Mouse (Mus musculus) heart, embryonic 16.5 days (tissue): ENCODE measurements around the gene Slc38a7. TPM values are rescaled to one million over a fixed set of nuclear protein-coding genes. Genes with fewer than 3 reads are reported as not detected.
"Not testable (repeated sequence)": the region's sequence is repeated elsewhere in the genome, so short reads cannot be mapped to it uniquely, and the experiment has no call there.

ENCODE experiments used
- ATAC-seq: fragments of 200-750 bp; cut with Nextera tagmentation; replicated peaks from 2 replicates; pipeline ENCODE4 v1.8.0; 2017; ENCODE audit warnings: moderate number of reproducible peaks; ENCODE audit not compliant: insufficient read depth, low FRiP score; ENCODE audit errors: extremely low read depth
- H3K27ac ChIP-seq: fragments of 300-500 bp; sonication (generic); 2 replicates; pipeline ENCODE4 v1.5.1; 2014; ENCODE audit warnings: mild to moderate bottlenecking, low read length, control low read depth, moderate library complexity
- H3K27me3 ChIP-seq: fragments of 300-500 bp; sonication (generic); 2 replicates; pipeline ENCODE4 v1.6.1; 2014; ENCODE audit warnings: low read length, mixed read lengths; ENCODE audit not compliant: control insufficient read depth, insufficient read depth
- H3K36me3 ChIP-seq: fragments of 300-500 bp; sonication (generic); 2 replicates; pipeline ENCODE4 v1.6.1; 2014; ENCODE audit not compliant: control insufficient read depth, insufficient read depth
- H3K4me1 ChIP-seq: fragments of 300-500 bp; sonication (generic); 2 replicates; pipeline ENCODE4 v1.6.1; 2014; ENCODE audit warnings: low read length, mixed read lengths; ENCODE audit not compliant: control insufficient read depth, insufficient read depth
- H3K4me2 ChIP-seq: fragments of 300-500 bp; sonication (generic); 2 replicates; pipeline ENCODE4 v1.6.1; 2014; ENCODE audit warnings: low read depth, mild to moderate bottlenecking, control low read depth, low read length
- H3K4me3 ChIP-seq: fragments of 300-500 bp; sonication (generic); 2 replicates; pipeline ENCODE4 v1.5.1; 2014; ENCODE audit warnings: mild to moderate bottlenecking, control low read depth, low read length
- H3K9ac ChIP-seq: fragments of 300-500 bp; sonication (generic); 2 replicates; pipeline ENCODE4 v1.6.1; 2014; ENCODE audit warnings: low read length, control low read depth
- H3K9me3 ChIP-seq: fragments of 300-500 bp; sonication (generic); replicated peaks from 2 replicates; pipeline ENCODE4 v1.6.1; 2016; ENCODE audit warnings: low read length; ENCODE audit not compliant: control insufficient read depth
- WGBS: fragments of 180-500 bp; shearing (Covaris S2); extraction: QIAGEN DNeasy Blood & Tissue Kit; methylation state at CpG from one replicate; pipeline ENCODE4 v1.1.7; 2014; 5-methylcytosine and 5-hydroxymethylcytosine counted together
- polyA plus RNA-seq: library from polyadenylated mRNA; unstranded; fragments of >200 nt; fragmentation: Nextera tagmentation; extraction: Ambion mirVana; gene quantifications from 2 replicates; pipeline ENCODE4 v1.2.1, GENCODE M21; 2015

Slc38a7 gene
- polyA plus RNA-seq, 1 experiment from 2014 or later, result 11.4 TPM

DNA sequence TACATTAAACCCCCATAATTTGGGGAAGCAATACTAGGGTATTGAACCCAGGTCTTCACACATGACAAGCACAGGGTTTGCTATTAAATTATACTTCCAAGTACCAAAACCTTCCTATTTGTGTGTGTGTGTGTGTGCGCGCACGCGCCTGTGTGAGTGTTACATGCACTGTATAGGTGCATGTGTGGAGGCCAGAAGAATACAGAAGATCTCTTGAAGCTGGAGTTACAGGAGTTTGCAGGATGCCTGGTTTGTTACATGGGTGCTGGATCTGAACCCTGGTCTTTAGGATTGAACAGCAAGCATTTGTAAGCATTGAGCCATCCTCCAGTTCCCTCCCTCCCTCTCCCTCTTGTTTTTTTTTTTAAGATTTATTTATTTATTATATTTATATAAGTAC is 14.1 kb downstream of the Slc38a7 start:
- no peak overlapping the region for H3K27ac ChIP-seq
- H3K9me3 ChIP-seq, result no peaks in the 10 kb centered on the region
- H3K27me3 ChIP-seq, result no peaks in the 10 kb centered on the region
- WGBS, result over 99% methylated on average over 4 of the region's 4 CpGs
- H3K4me1 ChIP-seq, result no peaks in the 10 kb centered on the region
- no peak for ATAC-seq
- H3K4me3 ChIP-seq, result no peak overlapping the region
- H3K4me2 ChIP-seq, result no peak overlapping the region
- H3K36me3 ChIP-seq, result peaks cover 7% of the 10 kb centered on the region
- no peak overlapping the region for H3K9ac ChIP-seq

DNA sequence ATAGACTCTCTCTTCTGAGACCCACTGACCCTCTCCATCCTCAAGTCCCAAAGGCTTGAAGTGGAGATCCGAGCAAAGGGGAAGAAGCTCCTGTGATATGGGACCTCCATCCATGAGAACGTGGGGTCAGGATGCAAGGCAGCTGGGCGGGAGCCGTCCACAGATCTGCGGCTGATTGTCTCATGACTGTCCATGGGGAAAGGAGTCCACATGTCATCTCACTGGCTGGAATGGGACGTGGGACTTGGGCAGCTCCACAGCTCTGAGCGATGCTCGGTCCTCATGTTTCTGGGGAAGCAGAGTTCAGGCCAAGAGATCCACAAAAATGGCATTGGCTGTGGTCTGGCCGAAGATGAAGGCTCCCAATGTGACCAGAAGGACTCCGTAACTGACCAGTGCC is 16.1 kb downstream of the Slc38a7 start:
- no peaks in the 10 kb centered on the region for H3K27me3 ChIP-seq
- no peak overlapping the region for H3K27ac ChIP-seq
- no peak overlapping the region for H3K4me2 ChIP-seq
- H3K4me3 ChIP-seq, result no peak overlapping the region
- no peak for ATAC-seq
- no peak overlapping the region for H3K9ac ChIP-seq
- peaks cover 11% of the 10 kb centered on the region for H3K4me1 ChIP-seq
- peaks cover 7% of the 10 kb centered on the region; the same call in 1 of the 2 replicates for H3K36me3 ChIP-seq
- WGBS, result 88% methylated on average over 10 of the region's 10 CpGs
- no peaks in the 10 kb centered on the region for H3K9me3 ChIP-seq

- H3K9ac ChIP-seq, result no peak overlapping the region
- no peak overlapping the region for H3K4me3 ChIP-seq
- H3K4me2 ChIP-seq, result no peak overlapping the region
- peaks cover 11% of the 10 kb centered on the region for H3K4me1 ChIP-seq
- no peaks in the 10 kb centered on the region for H3K27me3 ChIP-seq
- WGBS, result 76% methylated on average over 4 of the region's 4 CpGs
- 0 out of 2 replicates have a peak, but pooled peaks cover under 1% of the 10 kb centered on the region for H3K36me3 ChIP-seq
- no peaks in the 10 kb centered on the region for H3K9me3 ChIP-seq
- H3K27ac ChIP-seq, result no peak overlapping the region
- ATAC-seq, result no peak
Observed at GRCm38 (mm10) chr8:95835891-95836290, 17.4 kb downstream of the Slc38a7 start.

GRCm38 (mm10) chr8:95833435-95833984 is 19.8 kb downstream of the Slc38a7 start:
- Histone ChIP-seq H3K4me1 (peaks cover 11% of the 10 kb centered on the region), H3K27ac (no peak overlapping the region), H3K9ac (peak overlapping the region; percentile 37), H3K36me3 (no peaks in the 10 kb centered on the region), H3K4me2 (peak overlapping the region; percentile 72), H3K27me3 (no peaks in the 10 kb centered on the region), H3K4me3 (peak overlapping the region; percentile 41), H3K9me3 (no peaks in the 10 kb centered on the region)
- 1% methylated on average over 16 of the region's 16 CpGs for WGBS
- peak; percentile 59; the same call in 1 of the 2 replicates for ATAC-seq

DNA sequence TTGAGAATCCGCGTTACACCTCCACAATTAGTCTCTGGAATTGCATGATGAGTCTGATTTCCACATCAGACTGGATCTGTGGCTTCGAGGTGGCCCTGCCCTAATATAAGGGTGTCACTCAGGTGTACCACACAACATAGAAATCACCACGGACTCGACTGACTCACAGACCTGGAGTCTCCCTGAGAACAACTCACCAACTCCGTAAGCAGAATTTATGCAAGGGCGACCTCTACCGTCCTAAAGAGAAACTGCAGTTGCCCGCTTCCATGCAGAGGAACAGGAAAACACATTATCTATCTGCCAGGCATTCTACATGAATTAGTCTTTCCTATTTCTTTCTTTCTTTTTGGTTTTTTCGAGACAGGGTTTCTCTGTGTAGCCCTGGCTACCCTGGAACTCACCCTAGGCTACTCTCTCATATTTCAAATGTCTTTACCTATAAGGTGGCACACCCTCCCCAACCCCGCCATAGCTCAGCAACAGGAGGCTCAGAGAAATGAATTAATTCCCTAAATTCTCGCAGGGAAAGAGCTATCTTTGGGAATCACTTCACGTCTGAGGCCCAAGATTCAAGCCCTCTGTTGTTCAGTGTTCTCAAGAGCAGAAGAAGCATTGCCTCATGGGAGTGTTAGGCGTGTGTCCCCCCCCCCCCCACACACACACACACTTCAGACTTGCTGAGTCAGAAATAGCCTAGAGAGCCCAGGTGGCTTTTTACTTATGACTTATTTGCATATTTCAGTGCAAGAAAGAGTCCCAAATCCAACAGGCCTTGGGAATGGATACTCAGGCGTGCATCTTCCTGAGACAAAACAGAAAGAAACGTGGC is 20.5 kb downstream of the Slc38a7 start:
- H3K9me3 ChIP-seq, result no peaks in the 10 kb centered on the region
- H3K27me3 ChIP-seq, result no peaks in the 10 kb centered on the region
- peak overlapping the region; percentile 41 for H3K4me3 ChIP-seq
- peak overlapping the region; percentile 72 for H3K4me2 ChIP-seq
- peak overlapping the region; percentile 37 for H3K9ac ChIP-seq
- peak; percentile 71 for ATAC-seq
- H3K27ac ChIP-seq, result peak overlapping the region; percentile 28; the same call in 1 of the 2 replicates
- H3K36me3 ChIP-seq, result no peaks in the 10 kb centered on the region
- H3K4me1 ChIP-seq, result peaks cover 11% of the 10 kb centered on the region
- WGBS, result 12% methylated on average over 16 of the region's 16 CpGs

DNA sequence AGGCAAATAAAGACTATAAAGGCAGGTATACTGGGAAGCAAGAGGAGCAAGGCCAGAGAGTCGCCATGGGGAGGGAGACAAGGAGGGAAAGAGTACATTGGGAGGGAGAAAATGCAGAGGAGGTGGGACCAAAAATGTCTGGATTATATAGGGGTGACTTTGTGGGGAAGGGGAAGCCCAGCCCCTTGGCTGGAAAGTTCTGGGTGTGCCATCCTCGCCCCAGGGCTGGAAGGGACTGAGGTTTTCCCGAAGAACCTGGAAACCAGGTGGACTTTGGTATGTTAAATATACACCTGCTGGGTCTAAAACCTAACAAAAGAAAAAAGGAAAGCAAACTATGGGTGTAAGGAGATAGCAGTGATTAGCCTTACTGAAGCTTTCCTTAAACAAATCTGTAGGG is 23.2 kb downstream of the Slc38a7 start:
- ATAC-seq, result no peak
- Histone ChIP-seq H3K27me3 (no peaks in the 10 kb centered on the region), H3K9ac (no peak overlapping the region), H3K36me3 (no peaks in the 10 kb centered on the region), H3K4me2 (no peak overlapping the region), H3K4me1 (peaks cover 11% of the 10 kb centered on the region), H3K27ac (no peak overlapping the region), H3K4me3 (no peak overlapping the region), H3K9me3 (no peaks in the 10 kb centered on the region)
- 80% methylated on average over 3 of the region's 3 CpGs for WGBS

GRCm38 (mm10) chr8:95825162-95825561 is 28.2 kb downstream of the Slc38a7 start, which contains the start of gene Sap18b:
Gene Sap18b (plus strand): TSS chr8:95825346.
- not testable (repeated sequence) for H3K4me1 ChIP-seq, ATAC-seq, H3K4me3 ChIP-seq, H3K9me3 ChIP-seq, H3K4me2 ChIP-seq, H3K9ac ChIP-seq, H3K27me3 ChIP-seq, H3K36me3 ChIP-seq, H3K27ac ChIP-seq
- 57% methylated on average over 24 of the region's 25 CpGs for WGBS

DNA sequence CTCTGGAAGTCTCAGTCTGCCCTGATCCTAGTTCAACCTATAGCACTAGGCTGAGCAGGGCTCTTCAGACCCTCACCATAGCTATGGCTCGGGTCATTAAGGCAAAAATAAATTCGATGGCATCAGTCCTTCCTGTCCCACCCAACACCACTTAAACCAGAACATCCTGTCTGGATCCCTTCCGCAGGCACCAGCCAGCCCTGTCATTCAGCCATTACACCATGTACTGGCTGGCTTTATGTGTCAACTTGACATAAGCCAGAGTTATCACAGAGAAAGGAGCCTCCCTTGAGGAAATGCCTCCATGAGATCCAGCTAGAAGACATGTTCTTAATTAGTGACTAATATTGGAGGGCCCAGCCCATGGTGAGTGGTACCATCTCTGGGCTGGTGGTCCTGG is 30.6 kb downstream of the Slc38a7 start:
- H3K4me3 ChIP-seq, result no peak overlapping the region
- no peak overlapping the region for H3K4me2 ChIP-seq
- no peaks in the 10 kb centered on the region for H3K36me3 ChIP-seq
- H3K9me3 ChIP-seq, result no peaks in the 10 kb centered on the region
- WGBS, result 27% methylated on average over 3 of the region's 3 CpGs
- H3K27me3 ChIP-seq, result no peaks in the 10 kb centered on the region
- H3K9ac ChIP-seq, result no peak overlapping the region
- ATAC-seq, result no peak
- no peak overlapping the region; the same call in 1 of the 2 replicates for H3K27ac ChIP-seq
- H3K4me1 ChIP-seq, result peaks cover 11% of the 10 kb centered on the region

GRCm38 (mm10) chr8:95822096-95822495 is 31.2 kb downstream of the Slc38a7 start:
- Histone ChIP-seq H3K36me3 (no peaks in the 10 kb centered on the region), H3K9me3 (no peaks in the 10 kb centered on the region), H3K4me1 (peaks cover 14% of the 10 kb centered on the region), H3K27me3 (no peaks in the 10 kb centered on the region), H3K9ac (no peak overlapping the region), H3K4me2 (no peak overlapping the region), H3K27ac (no peak overlapping the region), H3K4me3 (no peak overlapping the region)
- WGBS, result 92% methylated on average over 5 of the region's 5 CpGs
- ATAC-seq, result no peak
